Mouse (Mus musculus): ENCODE measurements around the gene Ccl17.
"Not testable (repeated sequence)": the region's sequence is repeated elsewhere in the genome, so short reads cannot be mapped to it uniquely, and the experiment has no call there.

Ccl17 gene

DNA sequence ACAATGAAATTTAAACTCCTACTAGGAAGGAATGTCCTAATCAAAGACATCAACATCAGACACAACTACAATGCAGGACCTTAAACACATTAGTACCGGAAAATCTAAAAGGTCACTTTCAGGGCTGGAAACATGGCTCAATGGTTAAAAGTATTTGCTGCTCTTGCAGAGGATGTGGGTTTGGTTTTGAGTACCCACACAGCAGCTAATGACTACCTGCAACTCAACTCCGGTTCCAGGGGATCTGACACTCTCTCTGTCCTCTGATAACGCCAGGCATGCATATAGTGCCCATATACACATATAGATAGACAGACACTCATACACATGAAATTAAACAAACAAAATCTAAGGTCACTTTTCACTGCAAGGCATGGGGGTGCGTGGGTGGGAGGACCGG lies 16.0 kb downstream of the Ccl17 start:
- DNase-seq: no peak

DNA sequence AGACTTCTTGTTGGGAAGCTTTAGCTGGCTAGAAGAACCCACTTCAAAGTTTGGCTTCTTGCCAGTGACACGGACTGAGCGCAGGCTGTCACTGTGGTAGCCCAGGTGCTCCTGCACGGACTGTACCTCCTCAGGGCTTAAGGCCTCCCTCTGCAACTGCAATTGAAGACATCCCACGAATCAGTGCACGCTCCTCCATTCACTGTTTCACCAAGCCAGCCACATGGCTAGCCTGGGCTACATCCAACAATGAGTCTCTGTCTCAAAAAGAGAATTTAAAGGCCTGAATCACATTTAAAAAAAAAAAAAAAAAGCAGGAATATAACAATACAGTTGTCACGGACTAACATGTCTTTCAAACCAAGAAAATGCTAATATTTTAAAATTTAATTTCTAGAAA lies 18.0 kb downstream of the Ccl17 start:
- no peak for DNase-seq

DNA sequence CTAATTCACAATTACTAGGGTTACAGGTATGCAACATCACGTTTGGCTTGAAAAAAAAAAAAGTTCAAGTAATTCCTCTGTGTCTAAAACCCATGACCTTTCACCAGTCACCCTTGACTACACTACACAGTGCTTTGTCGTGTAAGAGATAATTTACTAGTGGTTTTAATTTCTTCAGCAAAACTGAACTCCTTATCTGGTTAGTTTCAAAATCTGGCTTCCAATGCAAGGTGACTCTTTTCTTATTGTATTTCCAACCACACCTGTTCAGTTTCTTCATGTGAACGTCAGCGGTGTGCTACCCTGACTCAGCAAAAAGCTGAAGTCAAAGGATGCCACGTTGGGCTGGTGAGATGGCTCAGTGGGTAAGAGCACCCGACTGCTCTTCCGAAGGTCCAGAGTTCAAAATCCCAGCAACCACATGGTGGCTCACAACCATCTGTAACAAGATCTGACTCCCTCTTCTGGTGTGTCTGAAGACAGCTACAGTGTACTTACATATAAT lies 23.7 kb downstream of the Ccl17 start:
- DNase-seq: not testable (repeated sequence)

DNA sequence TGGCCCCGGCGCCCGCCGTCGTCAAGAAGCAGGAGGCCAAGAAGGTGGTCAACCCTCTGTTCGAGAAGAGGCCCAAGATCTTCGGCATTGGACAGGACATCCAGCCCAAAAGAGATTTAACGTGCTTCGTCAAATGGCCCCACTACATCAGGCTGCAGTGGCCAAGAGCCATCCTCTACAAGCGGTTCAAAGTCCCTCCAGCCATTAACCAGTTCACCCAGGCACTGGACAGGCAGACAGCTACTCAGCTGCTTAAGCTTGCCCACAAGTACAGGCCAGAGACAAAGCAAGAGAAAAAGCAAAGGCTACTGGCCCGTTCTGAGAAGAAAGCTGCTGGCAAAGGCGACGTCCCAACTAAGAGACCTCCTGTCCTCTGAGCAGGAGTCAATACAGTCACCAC lies 25.5 kb downstream of the Ccl17 start:
- not testable (repeated sequence) for DNase-seq

DNA sequence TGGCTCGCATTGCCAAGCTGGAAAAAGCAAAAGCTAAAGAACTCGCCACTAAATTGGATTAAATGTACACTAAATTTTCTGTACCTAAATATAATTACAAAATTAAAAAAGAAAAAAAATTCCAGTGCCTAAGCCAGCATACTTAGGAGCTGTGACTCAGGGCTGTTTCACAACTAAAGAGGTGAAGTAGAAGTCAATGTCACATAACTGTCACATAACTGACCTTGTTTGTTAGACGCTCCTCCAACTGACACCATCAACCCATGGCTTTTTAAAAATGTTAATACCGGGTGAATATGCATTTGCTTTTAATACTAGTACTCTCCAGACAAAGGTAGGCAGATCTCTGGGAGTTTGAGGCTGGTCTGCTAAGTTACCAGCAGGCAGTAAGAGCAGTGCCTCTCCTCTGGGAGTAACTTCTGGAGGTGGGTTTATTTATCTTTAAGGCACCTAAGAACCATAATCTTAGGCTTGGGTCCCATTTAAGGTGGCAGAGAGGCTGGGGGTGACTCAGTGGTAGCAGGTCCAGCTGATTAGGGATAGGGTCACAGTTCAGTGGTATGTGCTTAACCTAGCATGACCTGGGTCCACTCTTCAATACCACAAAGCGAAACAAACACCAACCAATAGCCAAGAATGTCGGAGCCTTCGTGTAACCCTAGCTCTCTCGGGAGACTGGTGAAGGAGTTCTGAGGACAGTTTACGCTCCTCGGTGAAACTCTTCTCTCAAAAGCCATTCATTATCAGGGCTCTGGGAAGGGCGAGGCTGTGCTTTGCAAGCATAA lies 26.4 kb downstream of the Ccl17 start:
- DNase-seq: no peak

DNA sequence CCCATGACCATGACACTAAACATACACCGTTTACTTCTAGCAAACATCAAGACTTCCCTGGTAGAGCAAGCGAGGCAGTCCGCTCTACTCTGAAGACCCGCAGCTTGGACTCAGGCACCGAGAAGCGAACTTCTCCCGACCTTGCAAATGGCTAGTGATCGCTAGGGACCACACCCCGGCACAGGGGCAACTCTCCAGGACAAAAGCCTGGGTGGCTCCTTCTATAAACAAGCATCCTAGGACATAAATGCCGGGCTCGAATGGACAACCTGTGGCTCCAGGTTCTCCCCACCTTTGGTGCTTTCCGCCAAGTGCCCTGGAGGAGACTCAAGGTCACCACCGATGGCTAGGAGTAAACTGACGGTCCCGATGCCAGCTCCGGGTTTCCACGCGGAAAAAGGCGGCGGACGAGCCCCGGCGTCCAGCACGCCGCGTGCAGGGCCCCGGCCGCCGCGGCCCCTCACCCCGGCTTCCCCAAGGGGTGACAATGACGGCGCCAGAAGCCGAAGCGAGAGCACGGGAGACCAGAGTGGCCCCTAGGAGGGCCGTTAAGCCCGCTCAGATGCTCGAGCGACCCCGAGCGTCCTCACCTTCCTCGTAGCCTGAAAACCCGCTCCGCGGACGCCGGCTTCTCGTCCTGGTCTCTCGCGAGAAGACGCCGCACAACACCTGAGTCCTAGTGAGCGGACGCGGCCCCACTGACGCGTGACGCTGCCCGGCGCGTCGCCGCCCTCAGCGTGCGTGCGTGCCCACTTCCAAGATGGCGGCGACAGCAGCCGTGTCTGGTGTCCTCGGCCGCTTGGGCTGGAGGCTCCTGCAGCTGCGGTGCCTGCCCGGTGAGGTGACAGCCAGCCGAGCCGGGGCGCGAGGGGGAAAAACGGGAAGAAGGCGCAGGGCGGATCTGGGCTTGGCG lies 27.7 kb downstream of the Ccl17 start, which contains the start of the genes Coq9 and Ciapin1:
TSS of gene Coq9 (plus strand) at position 660 of the 913 bp plus-strand sequence.
TSS of gene Ciapin1 (minus strand) at position 697 of the 913 bp plus-strand sequence.
- peak; percentile 95 for DNase-seq

DNA sequence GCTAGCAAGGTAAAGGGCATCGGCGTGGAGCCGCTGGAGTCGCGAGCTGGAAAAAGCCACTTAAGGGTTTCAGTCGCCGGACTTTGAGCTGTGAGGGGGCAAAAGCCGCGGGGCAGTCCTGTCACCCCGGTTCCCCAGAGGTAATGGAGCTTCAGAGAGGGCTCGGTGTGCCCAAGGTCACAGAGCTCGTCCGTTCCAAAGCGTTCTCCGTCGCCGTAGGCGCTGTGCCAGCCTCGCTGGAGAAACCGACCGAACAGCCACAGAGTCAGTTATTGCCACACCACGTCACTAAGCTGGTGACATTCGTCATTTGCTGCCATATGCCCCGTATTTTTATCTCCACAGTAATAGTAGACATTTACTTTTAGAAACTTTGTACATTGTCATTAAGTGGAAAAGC lies 28.3 kb downstream of the Ccl17 start:
- peak; percentile 87 for DNase-seq

DNA sequence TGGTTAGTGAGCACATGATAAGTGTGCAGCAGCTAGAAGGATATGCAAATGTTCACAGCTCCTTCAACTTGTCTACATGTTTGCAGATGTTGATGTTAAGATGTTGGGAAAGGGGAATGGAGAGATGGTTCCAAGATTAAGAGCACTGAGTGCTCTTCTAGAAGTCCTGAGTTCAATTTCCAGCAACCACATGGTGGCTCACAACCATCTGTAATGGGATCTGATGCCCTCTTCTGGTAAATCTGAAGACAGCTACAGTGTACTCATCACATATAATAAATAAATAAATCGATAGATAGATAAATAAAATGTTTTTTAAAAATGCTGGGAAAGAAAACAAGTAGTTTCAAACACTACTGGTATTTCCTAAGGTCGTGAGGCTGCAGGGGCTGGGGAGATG lies 30.9 kb downstream of the Ccl17 start:
- no peak for DNase-seq

DNA sequence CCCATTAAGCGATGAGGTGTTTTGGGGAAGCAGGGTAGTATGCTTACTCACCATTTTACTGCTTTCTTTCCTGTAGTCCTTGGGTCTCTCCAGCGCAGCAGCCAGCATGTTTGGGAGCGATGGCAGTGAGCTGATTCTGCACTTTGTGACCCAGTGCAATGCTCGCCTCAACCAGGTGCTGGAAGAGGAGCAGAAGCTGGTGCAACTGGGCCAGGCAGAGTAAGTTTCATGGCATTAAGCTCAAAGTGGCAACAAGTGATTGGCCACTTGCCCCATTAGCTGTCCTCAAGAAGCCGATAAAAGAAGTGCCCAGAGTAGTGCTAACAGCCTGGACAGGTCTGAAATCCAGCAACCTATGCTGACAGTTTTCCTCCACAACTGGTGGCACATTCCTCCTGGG lies 39.8 kb downstream of the Ccl17 start:
- DNase-seq: no peak

DNA sequence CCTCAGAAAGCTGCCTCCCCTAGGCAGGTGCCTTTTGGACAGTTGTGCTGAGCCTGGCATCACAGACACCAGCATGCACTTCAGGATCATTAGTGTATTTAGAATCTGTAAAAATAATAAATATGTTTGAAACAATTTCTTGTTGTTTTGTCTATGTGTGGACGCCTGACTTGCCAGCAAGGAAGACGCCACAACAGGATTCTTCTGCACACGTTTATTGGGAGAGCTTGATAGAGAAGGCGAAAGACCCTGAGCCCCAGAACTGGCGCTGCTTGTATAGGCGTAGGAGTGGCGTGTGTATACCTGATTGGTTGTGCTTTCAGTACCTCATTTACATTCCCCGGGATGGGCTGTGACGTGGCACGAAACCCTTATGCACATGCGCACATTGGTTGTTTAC lies 44.5 kb downstream of the Ccl17 start:
- DNase-seq: not testable (repeated sequence)

DNA sequence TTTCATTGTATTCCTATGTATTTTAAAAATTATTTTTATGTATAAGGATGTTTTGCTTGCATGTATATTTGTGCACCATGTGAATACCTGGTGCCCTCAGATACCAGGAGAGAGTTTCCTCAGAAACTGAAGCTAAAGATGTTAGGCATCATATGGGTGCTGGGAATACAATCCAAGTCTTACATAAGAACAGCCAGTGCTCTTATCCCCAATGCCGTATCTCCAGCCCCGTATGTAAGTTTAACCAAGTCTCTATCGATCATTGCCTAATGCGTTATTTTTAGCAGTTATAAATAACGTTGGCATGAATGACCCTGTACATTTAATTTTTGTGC lies 46.7 kb downstream of the Ccl17 start:
- no peak for DNase-seq

DNA sequence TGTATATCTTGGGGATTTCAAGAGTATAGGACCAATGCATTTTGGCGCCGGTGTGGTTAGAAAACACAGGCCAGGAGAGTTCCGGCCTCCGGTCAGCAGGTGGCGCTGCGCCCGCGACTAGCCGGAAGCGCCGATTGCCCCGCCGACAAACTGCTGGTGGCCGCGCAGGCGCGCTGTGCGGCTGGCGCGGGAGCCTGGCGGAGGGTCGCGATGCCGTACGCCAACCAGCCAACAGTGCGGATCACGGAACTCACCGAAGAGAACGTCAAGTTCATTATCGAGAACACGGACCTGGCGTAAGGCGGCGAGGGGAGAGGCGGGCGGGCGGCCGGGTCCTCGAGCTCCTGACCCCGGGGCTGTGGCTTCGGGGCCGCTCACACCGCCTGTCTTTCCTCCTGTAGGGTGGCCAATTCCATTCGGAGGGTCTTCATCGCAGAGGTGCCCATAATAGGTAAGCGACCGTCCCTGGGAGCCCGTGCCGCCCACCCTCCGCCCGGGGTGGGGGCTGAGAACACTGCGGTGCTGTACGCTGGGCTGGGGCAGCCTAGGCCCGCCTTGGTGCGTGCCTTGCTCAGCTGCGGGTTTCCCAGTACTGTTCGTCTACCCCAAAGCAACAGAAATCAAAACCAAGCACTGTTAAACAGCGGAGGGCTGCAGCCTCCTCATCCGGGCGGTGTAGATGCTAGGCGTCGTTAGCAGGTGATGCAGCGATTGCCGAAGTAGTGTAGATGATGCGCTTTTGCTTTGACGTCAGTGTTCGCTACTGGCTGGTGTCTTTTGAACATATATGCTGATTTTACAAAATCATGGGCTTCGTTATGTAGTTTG lies 47.3 kb downstream of the Ccl17 start, which contains the start of gene Polr2c:
TSS of gene Polr2c (plus strand) at position 105 of the 828 bp plus-strand sequence.
- DNase-seq: peak; percentile 90

DNA sequence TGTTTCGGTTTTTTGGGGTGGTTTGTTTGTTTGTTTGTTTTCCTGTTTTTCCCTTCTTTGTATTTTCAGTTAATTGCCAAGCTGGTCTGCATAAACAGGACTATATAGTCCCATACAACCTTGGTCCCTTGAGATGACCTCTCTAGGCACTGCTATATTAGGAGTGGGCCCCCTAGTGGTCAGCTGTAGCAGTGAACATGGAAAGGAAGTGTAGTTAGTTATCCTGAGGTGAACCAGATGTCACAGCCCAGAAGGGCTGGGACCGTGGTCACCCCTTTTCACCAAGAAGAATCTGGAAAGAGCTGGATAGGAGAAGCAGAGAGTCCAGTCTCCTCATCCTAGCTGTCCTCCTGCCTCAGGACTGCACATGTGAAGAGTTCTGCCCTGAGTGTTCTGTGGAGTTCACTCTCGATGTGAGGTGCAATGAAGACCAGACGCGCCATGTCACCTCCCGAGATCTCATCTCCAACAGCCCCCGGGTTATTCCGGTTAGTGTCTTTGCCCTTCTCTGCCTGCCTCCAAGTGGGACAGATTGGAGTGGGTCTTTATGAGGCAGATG lies 51.2 kb downstream of the Ccl17 start:
- DNase-seq: no peak
